Mouse (Mus musculus): ENCODE data around the gene Vps26c.

Vps26c gene

GRCm38 (mm10) chr16:94526344-94527151 lies at the start of gene Vps26c:
Gene Vps26c (minus strand): TSS chr16:94526830.
- DNase-seq (ENCODE audit: low read depth, low spot score) = peak; percentile 99

GRCm38 (mm10) chr16:94575757-94576156 lies 49.1 kb upstream of the Vps26c start:
- no peak for DNase-seq (ENCODE audit: low read depth, low spot score)

GRCm38 (mm10) chr16:94574718-94575094 lies 48.1 kb upstream of the Vps26c start:
- DNase-seq (ENCODE audit: low read depth, low spot score) = no peak

- DNase-seq (ENCODE audit: low read depth, low spot score) = no peak
Measured at GRCm38 (mm10) chr16:94574025-94574717, 47.5 kb upstream of the Vps26c start.

- DNase-seq (ENCODE audit: low read depth, low spot score) = no peak
Measured at GRCm38 (mm10) chr16:94572422-94572821, 45.8 kb upstream of the Vps26c start.

GRCm38 (mm10) chr16:94571111-94571993 lies 44.7 kb upstream of the Vps26c start:
- DNase-seq (ENCODE audit: low read depth, low spot score) = no peak

DNA sequence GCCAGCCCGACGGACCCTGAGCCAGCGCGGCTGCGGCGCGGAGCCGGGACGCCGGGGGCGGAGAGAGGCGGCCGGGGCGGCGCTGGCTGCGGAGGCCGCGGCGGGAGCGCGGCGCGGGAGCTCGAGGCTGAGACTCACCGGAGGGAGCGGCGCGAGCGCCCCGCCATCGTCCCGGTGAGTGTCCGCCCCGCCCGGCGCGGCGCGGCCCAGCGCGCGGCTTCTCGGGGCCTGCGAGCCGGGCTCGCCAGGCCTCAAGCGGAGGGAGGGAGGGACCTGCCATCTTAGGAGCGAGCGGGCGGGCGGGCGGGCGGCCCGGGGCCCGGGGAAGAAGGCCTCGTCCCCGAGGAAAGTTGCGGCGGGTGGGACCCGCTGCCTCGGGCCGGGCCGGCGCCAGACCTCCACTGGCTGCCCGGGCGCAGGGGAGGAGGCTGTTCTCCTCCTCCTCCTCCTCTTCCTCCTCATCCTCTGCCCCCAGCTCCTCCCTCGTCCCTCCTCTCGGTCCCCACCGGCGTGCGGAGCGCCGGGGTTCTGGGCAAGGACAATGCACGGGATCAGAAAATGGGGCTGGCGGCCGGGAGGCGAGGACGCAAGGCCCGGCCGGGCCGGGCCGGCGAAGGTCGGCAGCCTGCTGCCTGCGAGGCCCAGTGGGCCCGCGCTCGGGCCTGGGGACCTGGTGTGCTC lies 43.9 kb upstream of the Vps26c start:
- DNase-seq (ENCODE audit: low read depth, low spot score) = peak; percentile 55

DNA sequence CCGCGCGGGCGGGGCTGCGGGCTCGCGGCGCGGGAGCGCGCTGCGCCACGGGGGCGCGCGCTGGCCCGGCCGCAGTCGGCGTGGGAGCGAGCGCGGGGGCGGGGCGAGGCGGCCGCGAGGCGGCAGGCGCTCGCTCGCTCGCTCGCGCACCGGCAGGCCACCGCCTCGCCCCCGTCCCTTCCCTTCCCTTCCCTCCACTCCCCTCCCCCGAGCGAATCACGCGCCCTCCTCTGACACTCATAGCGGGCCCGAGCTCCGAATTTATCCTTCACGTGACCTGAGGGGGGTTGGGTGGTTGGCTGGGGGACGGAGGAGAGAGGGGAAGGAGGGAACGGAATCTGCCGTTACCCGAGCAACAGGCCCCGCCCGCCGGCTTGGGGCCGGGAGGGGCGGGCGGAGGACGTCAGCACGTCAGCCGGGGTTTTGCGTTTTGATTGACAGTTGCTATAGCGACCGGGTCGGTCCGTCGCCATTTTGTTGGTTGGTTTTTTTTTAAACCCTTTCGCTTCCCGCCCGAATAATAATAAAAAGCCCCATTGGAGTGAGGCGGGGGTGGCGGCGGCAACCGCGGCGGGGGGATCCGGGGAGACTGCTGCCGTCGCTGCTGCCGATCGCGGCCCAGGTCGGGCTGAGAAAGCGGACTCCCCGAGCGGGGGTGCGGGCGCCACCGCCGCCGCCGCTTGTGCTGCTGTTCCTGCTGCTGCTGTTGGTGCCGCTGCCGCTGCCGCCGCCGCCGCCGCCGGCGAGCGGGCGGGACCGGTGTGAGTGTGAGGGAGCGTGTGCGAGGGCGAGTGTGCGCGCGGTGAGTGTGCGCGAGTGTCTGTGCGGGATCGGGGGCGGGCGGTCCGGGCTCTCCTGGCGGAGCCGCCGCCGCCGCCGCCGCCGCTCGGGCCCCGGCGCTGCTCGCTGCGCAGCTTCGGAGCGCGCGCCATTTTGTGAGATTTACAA lies 42.9 kb upstream of the Vps26c start, which contains the start of gene Dyrk1a:
TSS of gene Dyrk1a (plus strand) at position 782 of the 948 bp plus-strand sequence.
- DNase-seq (ENCODE audit: low read depth, low spot score) = peak; percentile 100

DNA sequence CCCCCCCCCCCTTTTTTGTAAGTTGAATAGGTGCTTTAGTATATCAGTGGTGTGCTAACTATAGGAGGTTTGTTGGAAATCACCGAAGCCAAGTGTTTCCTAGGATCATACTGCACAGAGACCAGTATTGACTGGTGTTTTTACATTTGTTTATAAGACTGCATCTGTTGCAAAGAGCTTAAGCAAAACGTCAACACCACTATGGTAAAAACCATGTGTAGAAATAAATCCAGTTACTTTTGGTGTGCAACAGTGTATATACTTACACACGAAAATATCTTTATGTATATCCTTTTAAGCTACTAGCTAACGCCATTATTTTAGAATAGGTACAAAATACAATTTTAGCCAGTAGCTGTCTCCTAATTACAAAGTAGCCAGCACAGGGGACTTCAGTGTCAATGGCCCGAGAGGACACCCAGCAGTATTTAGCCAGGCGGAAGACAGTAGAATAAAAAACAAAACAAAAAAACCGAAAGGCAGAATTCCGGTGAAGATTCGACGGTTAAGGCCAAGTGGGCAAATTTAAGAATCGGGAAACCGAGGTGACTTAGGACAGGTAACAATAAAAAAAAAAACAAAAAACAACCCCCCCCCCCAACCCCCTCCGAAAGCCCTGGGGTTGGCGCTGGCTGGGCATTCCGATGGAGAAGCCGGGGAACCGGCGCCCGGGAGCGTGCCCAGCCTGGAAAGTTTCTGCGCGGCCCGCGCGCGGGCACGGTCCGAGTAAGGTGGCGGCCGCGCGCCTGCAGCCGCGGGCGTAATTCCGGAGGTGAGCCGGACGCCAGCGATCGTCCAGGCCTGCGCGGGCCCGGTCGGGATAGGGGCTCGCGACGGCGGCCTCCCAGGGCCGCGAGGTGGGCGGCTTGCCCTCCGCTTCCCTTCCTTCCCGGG lies 42.0 kb upstream of the Vps26c start:
- peak; percentile 85 for DNase-seq (ENCODE audit: low read depth, low spot score)

- no peak for DNase-seq (ENCODE audit: low read depth, low spot score)
Measured at GRCm38 (mm10) chr16:94567751-94568150, 41.1 kb upstream of the Vps26c start.

DNA sequence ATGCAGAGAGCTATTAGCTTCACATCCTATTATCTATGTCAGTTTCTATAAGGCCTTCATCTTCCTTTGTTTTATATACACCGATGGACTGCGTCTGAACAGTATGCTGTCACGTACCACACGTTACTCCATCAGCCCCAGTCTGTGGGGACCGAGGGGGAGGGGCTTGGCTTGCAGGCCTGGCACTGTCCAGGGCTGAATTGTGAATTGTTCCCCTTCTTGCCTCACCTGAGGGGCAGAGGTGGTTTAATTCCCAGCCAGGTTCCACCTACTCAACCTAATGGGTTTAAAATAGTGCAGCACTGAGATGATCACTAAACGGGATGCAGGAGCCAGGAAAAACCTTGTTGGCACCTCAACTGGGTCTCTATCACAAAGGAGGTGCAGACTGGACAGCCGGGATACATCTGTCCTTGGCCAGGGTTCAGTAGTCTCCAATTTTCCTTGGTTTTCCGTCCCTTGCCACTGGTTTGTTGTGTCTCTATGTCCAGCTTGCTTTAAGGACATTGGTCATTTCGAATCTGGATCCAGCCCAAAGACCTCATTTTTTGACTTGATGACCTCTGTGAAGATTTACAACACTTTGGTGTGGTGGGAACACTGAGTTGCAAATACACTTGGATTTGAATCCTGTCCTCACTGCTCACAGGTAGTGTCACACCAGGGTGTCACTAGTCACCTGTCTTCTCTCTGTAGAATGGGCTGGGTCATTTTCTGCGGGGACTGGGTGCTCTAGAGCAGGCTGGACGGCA lies 40.4 kb upstream of the Vps26c start:
- DNase-seq (ENCODE audit: low read depth, low spot score) = no peak

DNA sequence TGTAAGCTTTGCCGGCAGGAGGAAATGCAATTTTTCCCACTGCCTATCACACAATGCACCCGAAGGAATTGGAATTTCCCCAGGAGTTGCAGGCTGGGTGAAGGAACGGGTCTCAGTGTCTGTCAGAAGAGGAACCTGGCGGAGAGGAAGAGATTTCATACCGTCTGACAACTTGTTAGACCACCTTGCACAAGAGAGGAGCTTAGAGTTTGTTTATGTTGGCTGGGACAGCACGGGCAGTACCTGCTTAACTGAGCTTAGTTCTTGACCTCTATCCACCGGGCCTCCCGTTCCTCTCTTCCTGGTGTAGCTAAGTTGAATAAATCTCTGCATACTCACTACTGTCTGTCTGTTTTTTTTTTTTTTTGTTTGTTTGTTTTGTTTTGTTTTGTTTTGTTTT lies 39.5 kb upstream of the Vps26c start:
- no peak for DNase-seq (ENCODE audit: low read depth, low spot score)

DNA sequence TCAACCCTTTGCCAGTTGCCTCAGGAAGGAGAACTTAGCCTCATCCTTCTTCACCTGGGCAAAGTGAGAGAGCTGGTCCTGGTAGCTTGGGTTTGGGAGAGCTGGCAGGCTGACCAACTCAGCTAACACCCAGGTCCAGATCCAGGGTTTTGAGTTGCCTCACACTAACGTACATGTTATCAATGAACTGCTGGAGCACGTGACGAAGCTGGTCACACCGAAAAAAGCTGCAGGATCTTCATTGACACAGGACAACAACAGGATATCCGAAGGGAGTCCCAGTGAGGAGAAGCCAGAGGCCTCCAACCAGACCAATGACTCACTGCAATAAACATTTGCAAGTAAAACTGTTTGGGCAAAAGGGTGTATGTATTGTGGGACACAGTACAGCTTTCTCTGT lies 34.0 kb upstream of the Vps26c start:
- no peak for DNase-seq (ENCODE audit: low read depth, low spot score)

DNA sequence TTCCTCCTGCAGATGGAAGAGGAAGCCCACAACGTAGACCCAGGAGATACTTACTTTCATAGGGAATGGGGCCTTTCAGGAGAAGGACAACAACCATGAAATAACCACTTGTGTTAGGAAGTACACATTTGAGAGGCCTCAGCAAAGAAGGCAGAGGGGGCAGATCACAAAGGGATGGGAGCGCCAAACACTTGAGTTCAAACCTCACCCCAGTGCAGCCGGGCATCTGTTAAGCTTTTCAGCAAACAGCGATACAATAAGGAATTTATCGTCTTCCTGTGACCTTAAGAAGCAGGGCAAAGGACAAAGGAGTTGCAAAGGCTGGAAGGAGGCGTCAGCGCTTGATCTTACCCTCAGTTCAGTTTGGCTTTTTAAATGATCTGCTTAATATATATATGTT lies 33.2 kb upstream of the Vps26c start:
- DNase-seq (ENCODE audit: low read depth, low spot score) = no peak

GRCm38 (mm10) chr16:94559282-94559681 lies 32.7 kb upstream of the Vps26c start:
- no peak for DNase-seq (ENCODE audit: low read depth, low spot score)

DNA sequence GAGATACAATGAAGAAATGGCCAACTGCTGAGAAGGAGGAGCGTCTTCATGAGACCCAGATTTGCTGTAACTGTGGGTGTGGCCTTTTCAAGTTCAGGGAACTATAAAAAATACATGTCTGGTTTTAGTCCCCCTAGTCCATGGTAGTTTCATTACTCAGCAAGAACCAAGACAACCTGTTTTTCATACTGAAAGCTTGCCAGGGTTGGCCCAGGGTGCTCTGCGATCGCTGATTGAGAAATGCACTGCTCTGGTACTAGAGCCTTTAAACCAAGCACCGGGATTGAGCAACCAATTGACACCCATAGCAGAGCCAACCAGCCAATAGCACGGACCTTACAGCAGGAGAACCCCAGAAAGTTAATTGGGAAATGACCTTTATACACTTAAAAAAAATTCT lies 29.6 kb upstream of the Vps26c start:
- DNase-seq (ENCODE audit: low read depth, low spot score) = no peak

DNA sequence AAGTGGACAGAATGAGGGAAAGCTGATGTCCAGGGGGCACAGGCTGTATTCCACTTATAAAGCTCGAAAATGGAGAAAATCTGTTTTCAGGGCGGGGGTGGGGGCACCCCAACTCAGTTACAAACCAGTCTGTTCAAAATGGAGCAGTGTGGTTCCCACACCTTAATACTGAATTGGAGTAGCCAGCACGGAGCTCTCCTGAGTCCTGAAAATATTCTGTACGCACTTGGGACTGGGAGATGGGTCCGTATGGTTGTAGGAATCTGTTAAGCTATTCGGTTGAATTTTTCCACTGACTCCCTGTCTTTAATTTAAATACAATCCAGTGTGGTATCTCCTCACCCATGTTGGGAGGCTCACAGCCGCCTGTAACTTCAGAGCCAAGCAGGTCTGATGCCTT lies 28.7 kb upstream of the Vps26c start:
- DNase-seq (ENCODE audit: low read depth, low spot score) = no peak

DNA sequence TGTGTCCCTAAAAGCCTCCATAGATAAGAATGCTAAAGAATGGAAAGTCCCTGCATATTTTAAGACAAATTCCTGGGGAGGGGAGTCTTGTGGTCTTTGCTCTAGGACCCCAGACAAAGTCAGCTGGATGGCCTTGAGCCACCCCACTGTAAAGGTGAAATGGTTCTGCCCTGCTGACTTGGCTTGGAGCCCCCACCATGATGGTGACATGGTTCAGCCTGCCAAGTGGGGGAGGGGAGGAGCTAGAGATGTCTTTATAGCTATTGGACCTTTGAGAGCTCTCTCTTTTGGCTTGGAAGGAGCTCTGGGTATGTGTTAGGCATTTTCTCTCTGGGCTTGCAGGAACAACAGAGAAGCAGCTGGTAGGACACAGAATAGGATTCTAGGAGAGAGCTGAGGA lies 25.3 kb upstream of the Vps26c start:
- no peak for DNase-seq (ENCODE audit: low read depth, low spot score)

- DNase-seq (ENCODE audit: low read depth, low spot score) = no peak
Measured at GRCm38 (mm10) chr16:94549813-94550212, 23.2 kb upstream of the Vps26c start.
